Mouse (Mus musculus): ENCODE measurements at regions not wholly inside any gene's neighbourhood (a gene's known extent, or its start where the extent isn't known, plus 50 kb on each side); places are given as distances from the start of the nearest gene placed in this dataset.

DNA sequence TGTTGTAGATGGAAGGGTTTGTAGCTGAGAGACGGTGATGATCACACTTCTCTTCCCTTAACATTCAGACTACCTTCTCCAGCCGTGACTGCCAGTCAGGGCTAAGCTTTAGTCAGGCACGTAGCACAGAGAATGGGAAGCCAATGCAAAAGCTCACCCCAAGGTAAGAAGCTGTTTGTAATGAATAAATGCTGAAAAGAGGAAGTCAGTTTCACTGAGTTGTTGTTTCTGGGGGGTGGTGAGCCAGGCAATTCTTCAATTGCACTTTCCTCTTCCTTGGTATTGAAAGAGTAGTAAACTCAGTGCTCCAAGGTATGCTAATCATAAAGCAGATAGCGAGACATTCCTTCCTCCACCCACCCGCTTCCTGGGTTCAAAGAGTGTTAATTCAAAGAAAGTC lies 269.2 kb upstream of the Dab2 start:
- DNase-seq (ENCODE audit: low spot score): no peak

DNA sequence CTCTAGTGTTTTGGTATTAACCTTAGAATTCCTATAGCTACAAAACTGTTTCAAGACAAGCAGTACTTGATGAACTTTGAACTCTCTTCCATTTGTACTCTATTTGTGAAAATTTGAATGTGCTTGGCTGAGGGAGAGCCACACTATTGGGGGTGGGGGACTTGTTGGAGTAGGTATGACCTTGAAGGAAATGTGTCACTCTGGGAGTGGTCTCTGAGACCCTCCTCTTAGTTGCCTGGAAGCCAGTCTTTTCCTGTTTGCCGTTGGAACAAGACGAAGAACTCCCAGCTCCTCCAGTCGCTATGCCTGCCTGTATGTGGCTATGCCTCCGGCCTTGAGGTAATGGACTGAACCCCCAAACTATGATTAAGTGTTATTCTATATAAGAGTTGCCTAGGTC lies 265.4 kb upstream of the Dab2 start:
- no peak for DNase-seq (ENCODE audit: low spot score)

DNA sequence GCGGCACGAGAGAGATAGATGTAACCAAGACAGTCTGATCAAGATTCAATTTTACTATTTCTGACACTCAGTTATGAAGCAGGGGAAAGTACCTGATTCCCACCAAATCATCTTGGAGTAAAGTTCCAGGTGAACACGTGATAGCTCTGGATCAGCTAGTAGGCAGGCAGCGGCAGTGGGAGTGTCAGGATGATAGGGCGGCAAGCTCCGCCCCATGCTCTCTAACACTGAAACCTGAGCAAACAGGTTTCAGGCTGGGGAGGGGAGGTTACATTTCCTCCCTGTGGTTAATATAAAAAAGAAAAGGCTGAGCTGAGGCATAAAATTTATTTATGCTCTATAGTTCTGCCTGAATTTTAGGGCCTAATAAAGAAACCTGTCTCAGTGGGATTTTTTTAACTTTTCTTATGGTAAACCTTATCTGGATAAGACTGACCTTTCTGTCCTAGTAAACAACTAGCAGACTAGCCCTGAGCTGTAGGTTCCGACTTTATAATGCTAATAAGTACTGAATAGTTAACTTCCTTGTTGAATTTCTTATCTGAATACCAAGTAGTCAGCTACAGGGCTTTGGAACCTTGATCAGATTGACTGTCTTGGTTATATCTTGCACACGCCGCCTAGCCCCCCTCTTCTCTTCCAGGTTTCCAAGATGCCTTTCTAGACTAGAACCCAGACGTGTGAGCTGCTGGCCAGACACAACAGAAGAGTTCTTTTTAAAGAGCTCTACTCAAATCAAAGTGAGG lies 254.9 kb upstream of the Dab2 start:
- peak; percentile 55 for DNase-seq (ENCODE audit: low spot score)

DNA sequence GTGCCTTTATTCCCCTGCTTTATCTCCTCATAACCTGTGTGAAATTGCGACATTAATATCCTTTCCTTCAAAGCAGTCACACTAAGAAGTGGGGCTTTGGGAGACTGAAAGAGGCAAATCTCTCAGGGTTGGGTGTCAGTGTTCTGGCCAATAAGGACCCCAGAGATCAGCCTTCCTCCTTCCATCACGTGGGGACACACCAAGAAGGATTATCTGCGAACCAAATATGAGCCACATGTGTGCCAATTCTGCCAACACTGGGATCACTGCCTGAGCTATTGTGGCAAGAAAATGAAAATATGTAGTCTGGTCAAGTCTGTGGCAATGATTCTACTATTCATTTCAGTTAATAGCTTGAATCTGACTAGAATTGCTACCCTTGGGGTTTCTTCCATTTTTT lies 243.9 kb upstream of the Dab2 start:
- DNase-seq (ENCODE audit: low spot score): no peak

DNA sequence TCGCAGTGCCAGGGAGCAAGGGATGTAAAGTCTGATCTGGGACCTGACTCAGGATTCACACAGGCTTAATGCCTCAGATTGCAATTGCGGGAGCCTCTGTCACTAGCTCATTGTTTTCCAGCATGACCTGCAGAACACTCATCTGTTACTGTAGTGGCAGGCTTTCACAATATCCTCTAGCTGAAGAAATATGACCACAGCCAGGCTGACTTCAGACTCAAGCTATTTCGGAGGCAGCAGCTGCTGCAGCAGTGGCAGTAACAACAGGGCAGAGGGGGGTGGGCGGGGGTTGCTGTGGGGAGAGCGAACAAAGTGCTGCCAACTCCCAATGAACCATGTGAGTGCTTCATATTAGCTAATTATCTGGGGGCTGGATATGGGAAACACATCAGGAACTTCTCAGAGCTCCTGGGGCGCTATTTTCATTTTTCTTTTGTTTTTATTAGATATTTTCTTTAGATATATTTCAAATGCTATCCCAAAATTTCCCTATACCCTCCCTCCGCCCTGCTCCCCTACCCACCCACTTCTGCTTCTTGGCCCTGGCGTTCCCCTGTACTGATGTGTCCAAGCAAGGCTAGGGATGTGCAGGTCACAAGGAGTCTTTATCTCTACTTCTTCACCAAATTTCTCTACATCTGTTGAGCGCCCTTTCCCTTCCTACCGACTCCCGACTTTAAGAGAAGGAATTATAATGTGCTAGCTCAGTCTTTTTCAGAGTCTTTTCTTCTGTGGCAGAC lies 242.5 kb upstream of the Dab2 start:
- no peak for DNase-seq (ENCODE audit: low spot score)

DNA sequence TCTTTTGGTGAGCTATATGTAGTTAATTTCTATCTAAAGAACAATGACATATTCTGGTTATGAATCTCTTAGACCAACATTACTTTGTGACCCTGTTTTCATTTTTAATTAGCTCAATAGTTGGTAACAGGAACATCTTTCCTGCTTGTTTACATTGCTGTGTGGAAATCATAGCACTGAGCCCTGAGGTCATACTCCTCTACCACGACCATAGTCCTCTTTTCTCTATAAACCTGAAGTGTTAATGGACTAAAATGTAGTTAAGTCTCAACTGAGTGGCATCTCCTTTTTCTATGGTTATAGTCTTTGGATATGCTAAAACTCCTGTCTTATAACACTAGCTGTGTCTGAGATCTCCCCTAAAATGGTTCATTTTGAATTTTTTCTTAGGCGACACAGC lies 240.2 kb upstream of the Dab2 start:
- DNase-seq (ENCODE audit: low spot score): no peak

DNA sequence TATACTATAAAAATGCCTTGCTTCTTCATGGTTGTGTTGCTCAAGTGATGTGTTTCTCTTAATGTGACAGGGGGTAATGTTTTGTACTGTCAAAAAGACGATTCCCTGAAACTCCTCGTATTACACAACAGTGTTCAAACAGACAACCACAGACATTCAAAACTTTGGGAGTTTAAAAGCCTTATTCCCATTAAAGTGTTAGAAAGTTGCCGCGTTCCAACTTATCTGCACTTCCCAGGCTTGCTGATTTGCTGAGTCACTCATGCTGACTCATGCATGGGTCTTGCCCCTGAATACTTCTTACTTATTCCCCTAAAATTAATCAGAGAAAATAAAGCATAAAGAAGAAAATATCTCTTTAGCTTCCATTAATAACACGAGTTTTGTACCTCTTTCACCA lies 239.8 kb upstream of the Dab2 start:
- no peak for DNase-seq (ENCODE audit: low spot score)

DNA sequence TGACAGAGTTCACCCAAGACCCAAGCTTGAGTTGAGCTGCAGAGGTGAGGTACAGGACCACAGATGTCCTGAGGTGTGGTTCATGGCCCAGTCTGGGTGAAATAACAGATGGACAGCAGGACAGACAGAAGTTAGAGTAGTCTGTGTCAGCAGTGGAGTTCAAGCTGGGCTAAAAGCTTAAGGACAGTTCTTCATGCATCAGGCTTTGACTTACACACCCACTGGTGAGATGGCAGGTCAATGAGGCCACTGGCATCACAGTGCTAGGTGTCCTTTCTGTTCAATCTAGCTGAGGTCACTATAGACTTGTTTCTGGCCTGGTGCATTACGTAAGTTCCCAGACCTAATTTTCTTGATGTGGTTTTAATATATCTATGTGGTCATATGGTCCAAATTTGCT lies 238.9 kb upstream of the Dab2 start:
- DNase-seq (ENCODE audit: low spot score): no peak

DNA sequence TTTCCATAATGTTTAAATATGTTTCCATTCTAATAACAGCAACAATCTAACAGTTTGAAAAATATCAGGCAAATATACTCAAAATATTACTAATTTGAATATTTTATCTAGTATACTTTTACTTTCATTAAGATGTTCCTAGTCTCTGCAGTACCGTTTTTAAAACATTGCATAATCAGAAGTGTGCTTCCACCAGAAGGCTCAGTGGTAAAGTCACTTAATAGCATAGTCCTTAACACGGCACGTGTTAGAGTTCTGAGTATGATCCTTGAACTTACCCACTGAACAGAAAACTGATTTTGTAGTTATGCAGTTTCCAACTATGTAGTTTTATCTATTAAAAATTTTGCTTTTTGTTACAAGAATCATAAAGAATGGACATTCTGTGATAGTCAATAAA lies 234.5 kb upstream of the Dab2 start:
- no peak for DNase-seq (ENCODE audit: low spot score)

DNA sequence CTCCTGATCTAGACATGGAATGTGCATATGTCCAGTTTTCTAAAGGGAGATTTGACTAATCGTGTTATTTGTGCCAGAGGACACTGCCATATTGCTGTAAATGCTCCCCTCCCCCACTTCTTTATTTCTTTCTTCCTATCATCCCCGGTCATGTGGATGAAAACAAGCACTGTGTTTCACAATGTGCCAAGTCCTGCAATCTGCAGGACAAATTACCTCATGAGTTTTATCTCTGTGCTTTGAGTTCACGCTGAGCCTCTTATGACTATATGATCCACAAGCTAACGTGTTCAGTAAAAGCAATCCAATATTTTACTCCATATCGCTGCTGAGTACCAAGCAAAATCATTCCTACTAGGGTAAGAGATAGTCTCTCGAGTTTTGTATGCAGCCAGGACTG lies 232.2 kb upstream of the Dab2 start:
- no peak for DNase-seq (ENCODE audit: low spot score)

DNA sequence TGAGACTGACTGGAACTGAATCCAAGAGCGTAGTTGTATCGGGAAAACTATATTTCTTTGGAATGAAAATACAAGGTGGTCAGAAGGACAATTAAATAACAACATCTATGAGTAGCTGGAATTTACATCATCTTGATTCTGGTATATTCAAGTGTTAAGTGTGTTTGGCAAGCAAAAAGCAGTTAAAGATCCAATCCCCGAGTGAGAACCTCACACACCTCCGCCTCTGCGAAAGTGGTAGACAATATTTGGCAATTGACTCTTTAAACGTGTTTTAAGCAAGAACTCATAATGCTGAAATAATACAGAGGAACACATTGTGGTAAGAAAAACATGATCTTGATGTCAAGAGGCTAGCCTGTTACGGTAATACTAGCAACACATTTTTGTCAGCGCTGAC lies 231.2 kb upstream of the Dab2 start:
- no peak for DNase-seq (ENCODE audit: low spot score)

DNA sequence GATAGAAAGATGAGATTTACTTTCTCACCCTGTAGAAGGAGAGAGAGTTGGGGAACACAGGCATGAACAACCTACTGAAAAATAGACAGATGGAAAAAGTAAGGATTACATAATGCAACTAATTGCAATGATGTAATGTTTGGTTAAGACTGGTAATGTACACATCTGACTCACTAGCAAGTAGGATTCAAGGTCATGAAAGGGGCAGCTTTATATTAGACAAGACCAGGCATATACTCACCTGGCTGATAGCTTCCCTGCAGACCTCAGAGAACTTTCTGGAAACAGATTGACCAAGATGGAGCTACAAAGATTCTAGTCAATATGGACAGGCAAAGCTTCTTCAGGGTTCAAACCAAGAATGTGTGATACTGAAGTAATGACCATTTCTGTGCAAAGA lies 227.7 kb upstream of the Dab2 start:
- DNase-seq (ENCODE audit: low spot score): no peak

DNA sequence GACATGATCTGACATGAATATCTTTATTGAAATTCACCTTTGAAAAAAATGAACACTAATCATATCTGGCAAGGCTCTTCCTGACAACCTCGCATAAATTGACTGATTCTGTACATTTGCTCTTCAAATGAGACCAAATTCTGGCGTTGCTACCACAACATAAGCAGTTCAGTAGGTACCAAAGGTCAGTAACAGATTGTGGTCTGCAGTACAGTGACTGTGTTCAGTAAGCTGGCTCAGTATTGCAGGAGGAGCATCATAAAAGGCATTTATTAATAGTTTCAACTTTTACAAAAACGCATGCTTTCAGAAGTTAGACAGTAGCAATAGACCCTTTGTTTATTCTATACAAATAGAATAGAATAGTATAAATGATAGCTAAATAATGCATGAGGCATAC lies 226.7 kb upstream of the Dab2 start:
- DNase-seq (ENCODE audit: low spot score): no peak

DNA sequence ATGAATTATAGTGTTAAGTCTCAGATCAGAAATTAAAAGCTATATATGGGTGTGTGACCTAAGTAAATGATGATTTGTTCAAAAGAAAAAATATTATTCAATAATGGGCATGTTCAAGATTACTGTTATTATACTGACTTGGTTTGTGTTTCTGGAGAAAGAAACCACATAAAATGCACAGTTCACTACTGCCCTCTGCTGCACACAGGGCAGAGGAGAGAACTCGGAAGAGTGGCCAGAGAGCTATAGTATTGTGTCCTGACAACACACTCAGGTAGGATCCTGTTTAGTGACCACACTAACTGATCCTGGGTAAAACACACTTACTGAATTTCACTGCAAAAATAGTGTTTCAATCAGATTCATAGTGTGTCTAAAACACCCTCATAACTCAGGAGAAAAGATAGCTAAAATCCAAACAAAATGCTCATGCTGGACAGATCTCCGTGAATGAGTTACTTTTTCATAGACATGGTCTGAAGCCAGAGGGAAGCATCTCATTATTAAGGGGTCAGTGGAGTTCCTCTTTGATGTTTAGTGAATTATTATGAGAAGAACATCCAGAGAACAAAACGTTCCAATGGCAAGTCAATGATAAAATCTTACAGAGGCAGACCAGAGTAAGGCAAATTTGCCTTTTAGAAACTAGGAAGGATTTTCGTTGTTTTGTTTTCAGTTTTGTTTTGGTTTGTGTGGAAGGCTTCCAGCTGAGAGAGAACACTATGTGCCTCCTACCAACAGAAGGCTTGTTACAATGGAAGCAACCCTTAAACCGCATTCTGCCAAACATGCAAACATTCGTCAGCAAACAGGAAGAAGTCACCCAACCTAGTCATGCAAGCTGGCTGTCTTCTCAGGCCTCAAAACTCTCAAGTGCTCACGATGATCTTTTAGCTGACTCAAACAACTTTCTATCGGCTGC lies 218.6 kb upstream of the Dab2 start:
- DNase-seq (ENCODE audit: low spot score): peak; percentile 46

DNA sequence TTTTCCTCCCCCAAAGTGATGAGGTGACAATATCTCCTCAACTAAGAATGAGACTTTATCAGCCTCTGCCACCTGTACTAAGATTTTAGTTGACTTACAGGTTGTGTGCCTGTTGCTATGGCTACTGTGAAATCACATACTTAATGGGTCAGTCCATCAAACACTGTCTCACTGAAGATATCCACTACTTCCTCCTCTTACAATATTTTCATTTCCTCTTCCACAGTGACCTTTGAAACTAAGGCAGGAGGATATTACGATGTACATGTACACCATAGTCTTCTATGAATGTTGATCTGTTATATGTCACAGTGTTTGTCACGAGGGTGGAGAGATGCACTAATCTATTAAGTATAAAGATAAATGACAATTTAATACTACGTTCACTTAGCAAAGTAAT lies 212.4 kb upstream of the Dab2 start:
- DNase-seq (ENCODE audit: low spot score): no peak

DNA sequence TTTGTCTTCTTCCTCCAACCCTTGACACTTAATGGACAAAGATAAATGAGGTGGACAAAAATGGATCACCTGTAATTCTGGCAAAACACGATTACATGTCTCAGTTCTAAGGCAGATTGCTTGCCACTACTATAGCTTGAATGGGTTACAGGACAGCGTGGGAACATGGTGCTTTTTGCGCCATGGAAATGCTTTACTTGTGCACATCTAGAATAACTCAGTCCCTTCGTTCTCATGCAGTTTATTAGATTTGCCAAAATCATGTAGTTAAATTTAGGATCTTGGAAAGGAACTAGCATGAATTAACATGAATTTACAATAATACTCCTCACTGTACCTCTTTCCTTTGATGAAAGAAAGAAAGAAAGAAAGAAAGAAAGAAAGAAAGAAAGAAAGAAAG lies 211.1 kb upstream of the Dab2 start:
- no peak for DNase-seq (ENCODE audit: low spot score)

DNA sequence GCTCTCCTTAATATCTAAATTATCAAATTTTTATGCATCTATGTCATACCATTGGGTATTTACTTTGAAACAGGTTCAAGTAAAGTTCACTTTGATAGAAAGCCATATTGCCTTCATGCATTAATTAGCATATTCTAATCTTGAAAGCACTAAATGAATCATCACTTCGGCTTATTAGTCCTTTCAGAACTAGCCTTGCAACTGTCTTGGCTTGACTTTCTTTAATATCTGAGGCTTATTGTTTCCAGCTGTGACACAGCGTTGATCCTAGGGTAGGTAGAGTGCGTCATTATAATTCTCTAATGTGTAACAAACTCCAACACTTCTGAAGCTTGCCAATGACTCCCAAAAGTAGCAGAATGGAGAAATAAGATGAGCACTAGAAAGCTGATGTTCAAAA lies 169.9 kb upstream of the Dab2 start:
- no peak for DNase-seq (ENCODE audit: low spot score)

DNA sequence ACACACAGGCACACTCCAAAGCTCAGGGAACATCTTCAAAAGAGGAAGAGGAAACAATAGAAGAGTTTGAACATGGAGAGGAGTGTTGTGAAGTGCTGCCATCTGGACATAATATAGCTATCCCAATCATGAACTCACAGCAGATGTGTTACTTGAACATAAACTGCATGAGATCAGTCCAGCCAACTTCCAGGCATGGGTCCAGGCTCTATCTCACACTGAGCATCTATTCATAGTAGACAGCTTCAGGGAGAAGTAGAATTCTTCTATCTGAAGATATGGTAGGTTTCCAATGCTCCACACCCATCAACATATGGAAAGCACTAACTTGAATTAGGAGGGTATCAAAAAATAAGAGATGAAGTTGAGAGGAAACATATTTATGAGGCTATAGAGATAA lies 167.4 kb upstream of the Dab2 start:
- DNase-seq (ENCODE audit: low spot score): no peak

DNA sequence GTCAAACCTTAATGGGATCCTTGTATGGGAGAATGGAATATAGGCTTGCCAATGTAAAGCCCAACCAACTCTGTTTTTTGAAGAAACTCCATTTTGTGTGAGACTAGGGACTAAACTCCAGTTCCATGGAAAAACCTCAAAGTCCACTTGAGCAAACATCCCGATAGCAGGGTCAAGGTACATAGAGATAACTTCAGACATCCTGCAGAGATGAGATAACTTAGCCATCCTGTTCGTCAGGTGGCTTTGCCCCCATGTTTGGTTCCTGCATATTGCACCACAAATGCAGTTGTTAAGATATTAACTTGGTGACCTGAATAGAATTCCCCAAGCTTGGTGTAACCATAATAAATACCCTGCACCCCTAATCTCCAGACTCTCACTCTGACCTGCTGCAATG lies 154.5 kb upstream of the Dab2 start:
- peak; percentile 72 for DNase-seq (ENCODE audit: low spot score)

DNA sequence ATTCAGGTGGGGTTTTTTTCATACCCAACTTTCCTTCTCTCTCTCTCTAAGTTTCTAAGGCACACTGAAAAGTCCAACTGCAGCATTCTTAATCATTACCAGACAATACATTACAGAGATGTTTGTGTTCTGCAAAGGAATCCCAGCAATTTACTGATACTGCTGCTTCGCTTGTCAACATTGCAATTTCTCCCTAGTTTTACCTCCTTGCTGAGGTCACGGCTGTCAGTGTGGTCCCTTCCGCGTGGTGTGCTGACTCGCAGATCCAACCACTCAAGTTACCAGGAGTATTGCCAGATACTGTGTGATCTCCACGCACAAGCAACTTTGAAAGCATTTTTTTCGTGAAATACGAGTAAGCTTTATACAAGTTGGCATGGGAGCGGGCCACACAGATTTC lies 144.9 kb upstream of the Dab2 start:
- DNase-seq (ENCODE audit: low spot score): peak; percentile 73

DNA sequence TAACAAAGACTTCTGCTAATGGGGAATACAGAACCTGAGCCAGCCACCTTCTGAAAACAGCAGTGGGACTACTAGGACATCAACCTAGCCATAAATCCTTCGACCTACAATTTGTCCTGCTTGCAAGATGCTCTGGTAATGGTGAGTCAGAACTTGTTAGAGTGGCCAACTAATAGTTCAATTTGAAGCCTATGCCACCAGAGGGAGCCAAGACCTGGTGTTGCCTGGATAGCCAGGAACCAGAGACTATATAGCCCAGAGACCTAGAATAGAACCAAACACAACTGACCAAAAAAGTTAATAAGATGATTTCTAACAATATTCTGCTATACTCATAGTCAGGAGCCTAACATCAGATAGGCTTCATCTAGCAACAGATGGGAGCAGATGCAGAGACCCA lies 119.3 kb upstream of the Dab2 start:
- no peak for DNase-seq (ENCODE audit: low spot score)

DNA sequence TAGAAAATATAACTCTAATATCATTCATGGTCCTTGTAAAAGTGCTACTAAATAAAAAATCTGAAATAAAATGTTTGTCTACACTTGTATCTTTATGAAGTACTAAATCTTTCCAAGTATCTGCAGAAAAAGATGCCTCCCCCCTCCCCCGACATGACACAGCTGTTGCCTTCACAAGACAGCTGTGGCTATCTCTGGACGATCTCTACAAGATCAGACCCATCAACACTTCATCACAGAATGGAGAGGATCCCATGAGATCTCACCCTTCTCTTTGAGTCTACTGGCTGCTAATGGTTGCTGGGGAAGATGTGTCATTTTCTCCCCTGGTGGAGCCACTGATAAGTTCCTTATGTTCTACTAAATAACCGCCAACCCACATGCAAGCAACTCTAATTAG lies 116.0 kb upstream of the Dab2 start:
- DNase-seq (ENCODE audit: low spot score): no peak

DNA sequence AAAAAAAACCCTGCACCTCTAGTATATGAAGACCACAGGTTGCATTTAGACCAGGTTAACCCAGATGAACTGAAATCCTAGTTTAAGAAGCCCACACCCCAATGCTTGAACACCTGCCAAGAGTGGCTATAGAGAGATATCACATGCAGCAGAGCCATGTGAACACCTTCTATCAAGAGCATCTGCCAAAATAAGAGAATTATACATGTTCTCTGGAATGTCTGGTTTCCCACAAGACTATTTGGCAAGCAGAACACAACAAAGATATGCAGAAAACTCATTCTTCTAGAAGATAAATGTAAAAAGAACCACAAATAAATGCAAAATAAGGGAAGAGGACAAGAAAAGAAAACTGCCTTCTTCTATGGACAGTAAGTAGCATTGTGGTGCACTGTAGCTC lies 107.7 kb upstream of the Dab2 start:
- no peak for DNase-seq (ENCODE audit: low spot score)

Measured in yolk sac, embryonic 10.5 days (tissue).